Mouse (Mus musculus): ENCODE measurements around the gene Cd180. TPM values are rescaled to one million over a fixed set of nuclear protein-coding genes. Genes with fewer than 3 reads are reported as not detected.

The Cd180 gene
- polyA plus RNA-seq, 1 experiment from 2014 or later, result 0.62 TPM

- 53% methylated on average over 6 of the region's 6 CpGs for WGBS
- no peak overlapping the region; the same call in 1 of the 2 replicates for H3K27ac ChIP-seq (ENCODE audit: low read length)
- H3K27me3 ChIP-seq (ENCODE audit: control insufficient read depth, insufficient read depth, low read length), result no peaks in the 10 kb centered on the region
- no peaks in the 10 kb centered on the region for H3K36me3 ChIP-seq (ENCODE audit: control insufficient read depth, insufficient read depth)
- no peak overlapping the region for H3K4me3 ChIP-seq (ENCODE audit: low read length)
- H3K4me1 ChIP-seq (ENCODE audit: control insufficient read depth, insufficient read depth, low read length), result peaks cover 4% of the 10 kb centered on the region
- no peak overlapping the region for H3K4me2 ChIP-seq (ENCODE audit: low read depth, low read length)
- no peak overlapping the region for H3K9ac ChIP-seq (ENCODE audit: low read length)
- H3K9me3 ChIP-seq (replicated peaks; ENCODE audit: control insufficient read depth, low read length), result no peaks in the 10 kb centered on the region
- ATAC-seq (replicated peaks; ENCODE audit: extremely low read depth, insufficient read depth, low FRiP score), result no peak
Observed at GRCm38 (mm10) chr13:102658223-102658839, 35.0 kb upstream of the Cd180 start.

- H3K4me2 ChIP-seq (ENCODE audit: low read depth, low read length), result no peak overlapping the region
- ATAC-seq (replicated peaks; ENCODE audit: extremely low read depth, insufficient read depth, low FRiP score), result no peak
Observed at GRCm38 (mm10) chr13:102664041-102664440, 29.3 kb upstream of the Cd180 start.

GRCm38 (mm10) chr13:102664843-102665587, 28.3 kb upstream of the Cd180 start:
- no peaks in the 10 kb centered on the region for H3K36me3 ChIP-seq (ENCODE audit: control insufficient read depth, insufficient read depth)
- no peak overlapping the region for H3K9ac ChIP-seq (ENCODE audit: low read length)
- peak; percentile 35 for ATAC-seq (replicated peaks; ENCODE audit: extremely low read depth, insufficient read depth, low FRiP score)
- H3K4me3 ChIP-seq (ENCODE audit: low read length), result peak overlapping the region; percentile 26
- H3K4me1 ChIP-seq (ENCODE audit: control insufficient read depth, insufficient read depth, low read length), result peaks cover 11% of the 10 kb centered on the region
- 46% methylated on average over 12 of the region's 12 CpGs for WGBS
- no peak overlapping the region for H3K27ac ChIP-seq (ENCODE audit: low read length)
- no peaks in the 10 kb centered on the region for H3K9me3 ChIP-seq (replicated peaks; ENCODE audit: control insufficient read depth, low read length)
- H3K4me2 ChIP-seq (ENCODE audit: low read depth, low read length), result peak overlapping the region; percentile 57
- H3K27me3 ChIP-seq (ENCODE audit: control insufficient read depth, insufficient read depth, low read length), result no peaks in the 10 kb centered on the region

More at GRCm38 (mm10) chr13:102664041-102664440, 29.3 kb upstream of the Cd180 start:
- Histone ChIP-seq H3K27ac (ENCODE audit: low read length) (no peak overlapping the region), H3K4me3 (ENCODE audit: low read length) (no peak overlapping the region), H3K36me3 (ENCODE audit: control insufficient read depth, insufficient read depth) (no peaks in the 10 kb centered on the region), H3K4me1 (ENCODE audit: control insufficient read depth, insufficient read depth, low read length) (peaks cover 6% of the 10 kb centered on the region; the same call in 1 of the 2 replicates), H3K9me3 (replicated peaks; ENCODE audit: control insufficient read depth, low read length) (no peaks in the 10 kb centered on the region), H3K9ac (ENCODE audit: low read length) (no peak overlapping the region), H3K27me3 (ENCODE audit: control insufficient read depth, insufficient read depth, low read length) (no peaks in the 10 kb centered on the region)
- WGBS, result 51% methylated on average over 6 of the region's 6 CpGs

GRCm38 (mm10) chr13:102665588-102666232, 27.6 kb upstream of the Cd180 start:
- Histone ChIP-seq H3K9me3 (replicated peaks; ENCODE audit: control insufficient read depth, low read length) (no peaks in the 10 kb centered on the region), H3K4me2 (ENCODE audit: low read depth, low read length) (peak overlapping the region; percentile 57), H3K27me3 (ENCODE audit: control insufficient read depth, insufficient read depth, low read length) (no peaks in the 10 kb centered on the region), H3K27ac (ENCODE audit: low read length) (peak overlapping the region; percentile 7; the same call in 1 of the 2 replicates), H3K36me3 (ENCODE audit: control insufficient read depth, insufficient read depth) (no peaks in the 10 kb centered on the region), H3K9ac (ENCODE audit: low read length) (peak overlapping the region; percentile 42; the same call in 1 of the 2 replicates), H3K4me1 (ENCODE audit: control insufficient read depth, insufficient read depth, low read length) (peaks cover 16% of the 10 kb centered on the region), H3K4me3 (ENCODE audit: low read length) (peak overlapping the region; percentile 26)
- ATAC-seq (replicated peaks; ENCODE audit: extremely low read depth, insufficient read depth, low FRiP score), result peak; percentile 47; the same call in 1 of the 2 replicates
- 39% methylated on average over 18 of the region's 18 CpGs for WGBS

GRCm38 (mm10) chr13:102666233-102666614, 27.1 kb upstream of the Cd180 start:
- H3K4me3 ChIP-seq (ENCODE audit: low read length), result no peak overlapping the region
- peak overlapping the region; percentile 57 for H3K4me2 ChIP-seq (ENCODE audit: low read depth, low read length)
- peaks cover 16% of the 10 kb centered on the region for H3K4me1 ChIP-seq (ENCODE audit: control insufficient read depth, insufficient read depth, low read length)
- WGBS, result 78% methylated on average over 12 of the region's 12 CpGs
- H3K27me3 ChIP-seq (ENCODE audit: control insufficient read depth, insufficient read depth, low read length), result no peaks in the 10 kb centered on the region
- H3K27ac ChIP-seq (ENCODE audit: low read length), result peak overlapping the region; percentile 7; the same call in 1 of the 2 replicates
- no peaks in the 10 kb centered on the region for H3K9me3 ChIP-seq (replicated peaks; ENCODE audit: control insufficient read depth, low read length)
- H3K36me3 ChIP-seq (ENCODE audit: control insufficient read depth, insufficient read depth), result no peaks in the 10 kb centered on the region
- H3K9ac ChIP-seq (ENCODE audit: low read length), result no peak overlapping the region
- no peak for ATAC-seq (replicated peaks; ENCODE audit: extremely low read depth, insufficient read depth, low FRiP score)

- H3K4me1 ChIP-seq (ENCODE audit: control insufficient read depth, insufficient read depth, low read length), result peaks cover 16% of the 10 kb centered on the region
- no peak overlapping the region for H3K27ac ChIP-seq (ENCODE audit: low read length)
- H3K36me3 ChIP-seq (ENCODE audit: control insufficient read depth, insufficient read depth), result no peaks in the 10 kb centered on the region
- H3K27me3 ChIP-seq (ENCODE audit: control insufficient read depth, insufficient read depth, low read length), result no peaks in the 10 kb centered on the region
- no peak for ATAC-seq (replicated peaks; ENCODE audit: extremely low read depth, insufficient read depth, low FRiP score)
- H3K9ac ChIP-seq (ENCODE audit: low read length), result no peak overlapping the region
- H3K4me2 ChIP-seq (ENCODE audit: low read depth, low read length), result no peak overlapping the region
- H3K9me3 ChIP-seq (replicated peaks; ENCODE audit: control insufficient read depth, low read length), result no peaks in the 10 kb centered on the region
- WGBS, result 67% methylated on average over 4 of the region's 4 CpGs
- H3K4me3 ChIP-seq (ENCODE audit: low read length), result no peak overlapping the region
Observed at GRCm38 (mm10) chr13:102666731-102667130, 26.6 kb upstream of the Cd180 start.

- Histone ChIP-seq H3K4me2 (ENCODE audit: low read depth, low read length) (no peak overlapping the region), H3K4me3 (ENCODE audit: low read length) (no peak overlapping the region), H3K9me3 (replicated peaks; ENCODE audit: control insufficient read depth, low read length) (no peaks in the 10 kb centered on the region), H3K4me1 (ENCODE audit: control insufficient read depth, insufficient read depth, low read length) (peaks cover 16% of the 10 kb centered on the region), H3K36me3 (ENCODE audit: control insufficient read depth, insufficient read depth) (no peaks in the 10 kb centered on the region), H3K27ac (ENCODE audit: low read length) (no peak overlapping the region), H3K9ac (ENCODE audit: low read length) (no peak overlapping the region), H3K27me3 (ENCODE audit: control insufficient read depth, insufficient read depth, low read length) (no peaks in the 10 kb centered on the region)
- WGBS, result 89% methylated on average over 4 of the region's 4 CpGs
- no peak for ATAC-seq (replicated peaks; ENCODE audit: extremely low read depth, insufficient read depth, low FRiP score)
Observed at GRCm38 (mm10) chr13:102667401-102667800, 26.0 kb upstream of the Cd180 start.

GRCm38 (mm10) chr13:102667842-102668241, 25.5 kb upstream of the Cd180 start:
- Histone ChIP-seq H3K4me3 (ENCODE audit: low read length) (no peak overlapping the region), H3K4me2 (ENCODE audit: low read depth, low read length) (no peak overlapping the region), H3K9me3 (replicated peaks; ENCODE audit: control insufficient read depth, low read length) (no peaks in the 10 kb centered on the region), H3K4me1 (ENCODE audit: control insufficient read depth, insufficient read depth, low read length) (peaks cover 16% of the 10 kb centered on the region), H3K36me3 (ENCODE audit: control insufficient read depth, insufficient read depth) (no peaks in the 10 kb centered on the region), H3K27ac (ENCODE audit: low read length) (no peak overlapping the region), H3K27me3 (ENCODE audit: control insufficient read depth, insufficient read depth, low read length) (no peaks in the 10 kb centered on the region), H3K9ac (ENCODE audit: low read length) (no peak overlapping the region)
- WGBS, result 67% methylated on average over 9 of the region's 9 CpGs
- no peak for ATAC-seq (replicated peaks; ENCODE audit: extremely low read depth, insufficient read depth, low FRiP score)

GRCm38 (mm10) chr13:102668933-102669332, 24.4 kb upstream of the Cd180 start:
- Histone ChIP-seq H3K4me2 (ENCODE audit: low read depth, low read length) (no peak overlapping the region), H3K36me3 (ENCODE audit: control insufficient read depth, insufficient read depth) (no peaks in the 10 kb centered on the region), H3K9me3 (replicated peaks; ENCODE audit: control insufficient read depth, low read length) (no peaks in the 10 kb centered on the region), H3K27me3 (ENCODE audit: control insufficient read depth, insufficient read depth, low read length) (no peaks in the 10 kb centered on the region), H3K4me3 (ENCODE audit: low read length) (no peak overlapping the region), H3K4me1 (ENCODE audit: control insufficient read depth, insufficient read depth, low read length) (peaks cover 15% of the 10 kb centered on the region), H3K27ac (ENCODE audit: low read length) (0 out of 2 replicates have a peak overlapping the region, but pooled peaks have one; percentile 7), H3K9ac (ENCODE audit: low read length) (no peak overlapping the region)
- 61% methylated on average over 6 of the region's 6 CpGs for WGBS
- ATAC-seq (replicated peaks; ENCODE audit: extremely low read depth, insufficient read depth, low FRiP score), result no peak
